Mouse (Mus musculus) liver, adult 2 months (tissue): ENCODE results near the gene Crebl2. TPM values are rescaled to one million over a fixed set of nuclear protein-coding genes. Genes with fewer than 3 reads are reported as not detected.

Source experiments
- DNase-seq: peaks from one replicate; pipeline ENCODE4 v3.0.0-alpha.2; 2011; ENCODE audit warnings: low read depth, low spot score; ENCODE audit errors: extremely low read depth
- H3K27ac ChIP-seq: fragments of 200-500 bp; replicated peaks from 2 replicates; pipeline ENCODE4 v1.5.1; 2012; ENCODE audit warnings: low read depth, mild to moderate bottlenecking, control low read depth, inconsistent platforms, low read length; ENCODE audit not compliant: insufficient read depth
- H3K27me3 ChIP-seq: fragments of 200-500 bp; 2 replicates; pipeline ENCODE4 v1.6.1; 2012; ENCODE audit warnings: mild to moderate bottlenecking, moderate library complexity, low read length, inconsistent platforms; ENCODE audit not compliant: control insufficient read depth, insufficient read depth
- H3K36me3 ChIP-seq: fragments of 200-500 bp; 2 replicates; pipeline ENCODE4 v1.6.1; 2012; ENCODE audit warnings: low read length, inconsistent platforms; ENCODE audit not compliant: control insufficient read depth, insufficient read depth
- H3K4me1 ChIP-seq: fragments of 200-500 bp; 2 replicates; pipeline ENCODE4 v1.6.1; 2011; ENCODE audit warnings: low read length; ENCODE audit not compliant: control insufficient read depth, insufficient read depth
- H3K4me3 ChIP-seq: fragments of 200-500 bp; 2 replicates; pipeline ENCODE4 v1.5.1; 2011; ENCODE audit warnings: low read depth, mild to moderate bottlenecking, control low read depth, low read length, moderate library complexity; ENCODE audit not compliant: insufficient read depth
- H3K79me2 ChIP-seq: fragments of 200-500 bp; 2 replicates; pipeline ENCODE4 v1.6.1; 2012; ENCODE audit warnings: inconsistent platforms, mild to moderate bottlenecking, low read length, moderate library complexity; ENCODE audit not compliant: control insufficient read depth, insufficient read depth
- H3K9ac ChIP-seq: fragments of 200-500 bp; 2 replicates; pipeline ENCODE4 v1.6.1; 2012; ENCODE audit warnings: low read depth, mild to moderate bottlenecking, control low read depth, inconsistent platforms, low read length
- CTCF ChIP-seq: fragments of 200-500 bp; IDR thresholded peaks from 2 replicates; pipeline ENCODE4 v1.5.1; 2011; ENCODE audit warnings: low read depth, low read length, control low read depth
- POLR2A ChIP-seq: fragments of 200-500 bp; IDR thresholded peaks from 2 replicates; pipeline ENCODE4 v1.6.1; 2011; ENCODE audit warnings: low read length, control low read depth; ENCODE audit not compliant: insufficient read depth; ENCODE audit errors: extremely low read depth
- WGBS: fragments of 180-500 bp; shearing (Covaris S2); methylation state at CpG from one replicate; pipeline ENCODE4 v1.1.7; 2018; 5-methylcytosine and 5-hydroxymethylcytosine counted together
- polyA plus RNA-seq: library from polyadenylated mRNA; depleted of rRNA; stranded (reverse); fragments of >200 nt; gene quantifications from 2 replicates; pipeline ENCODE4 v1.2.3, GENCODE M21; 2012
- total RNA-seq: library from RNA; depleted of rRNA; stranded (reverse); fragments of >200 nt; gene quantifications from 2 replicates; pipeline ENCODE4 v1.2.3, GENCODE M21; 2014

Gene Crebl2
- total and polyA plus RNA-seq, 2 experiments = 20.9 to 49.5 TPM

DNA sequence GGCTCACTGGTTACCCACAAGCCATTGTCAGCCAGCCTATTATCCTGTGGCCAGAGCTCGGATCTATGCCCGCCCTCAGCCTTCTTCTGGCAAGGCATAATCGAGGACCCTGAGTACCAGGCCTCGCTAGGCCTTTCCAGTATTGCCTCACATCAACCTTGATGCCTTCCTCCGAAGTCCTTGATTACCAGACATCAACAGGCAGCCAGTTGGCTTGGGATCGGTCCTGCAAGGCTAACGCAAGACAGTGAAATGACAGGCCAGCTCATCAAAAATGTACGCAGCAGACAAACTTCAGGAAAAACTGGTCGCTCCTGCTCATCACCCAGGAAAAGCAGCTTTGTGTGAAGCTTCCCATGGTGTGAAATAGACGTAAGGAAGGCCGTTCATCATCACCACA is 22.2 kb upstream of the Crebl2 start:
- DNase-seq = no peak
- H3K27ac ChIP-seq = no peak overlapping the region
- no peaks in the 10 kb centered on the region for H3K27me3 ChIP-seq
- H3K36me3 ChIP-seq = no peaks in the 10 kb centered on the region
- H3K79me2 ChIP-seq = no peaks in the 10 kb centered on the region
- TF ChIP-seq CTCF (no peak), POLR2A (no peak)
- H3K9ac ChIP-seq = no peak overlapping the region
- no peaks in the 10 kb centered on the region for H3K4me1 ChIP-seq
- H3K4me3 ChIP-seq = no peak overlapping the region
- WGBS = 95% methylated on average over 11 of the region's 11 CpGs

DNA sequence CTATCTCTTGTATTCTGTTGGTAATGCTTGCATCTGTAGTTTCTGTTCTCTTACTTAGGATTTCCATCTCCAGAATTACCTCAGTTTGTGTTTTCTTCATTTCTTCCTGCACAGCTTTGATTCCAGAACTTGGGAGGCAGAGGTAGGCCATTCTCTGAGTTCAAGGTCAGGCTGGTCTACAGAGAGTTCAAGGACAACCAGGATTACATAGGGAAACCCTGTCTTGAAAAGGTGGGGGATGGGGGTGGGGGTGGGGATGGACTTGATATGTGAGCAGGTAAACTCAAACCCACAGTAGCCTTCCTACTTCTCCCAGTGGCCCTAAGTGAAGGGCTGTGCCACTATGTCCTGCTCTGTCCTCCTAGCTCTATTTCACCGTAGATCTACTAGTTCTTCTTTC is 16.9 kb upstream of the Crebl2 start:
- 93% methylated on average over 1 of the region's 1 CpGs for WGBS
- no peak for DNase-seq
- Histone ChIP-seq H3K4me3 (no peak overlapping the region), H3K36me3 (no peaks in the 10 kb centered on the region), H3K79me2 (no peaks in the 10 kb centered on the region), H3K9ac (no peak overlapping the region), H3K27ac (no peak overlapping the region), H3K27me3 (no peaks in the 10 kb centered on the region), H3K4me1 (no peaks in the 10 kb centered on the region)
- TF ChIP-seq CTCF (no peak), POLR2A (no peak)

DNA sequence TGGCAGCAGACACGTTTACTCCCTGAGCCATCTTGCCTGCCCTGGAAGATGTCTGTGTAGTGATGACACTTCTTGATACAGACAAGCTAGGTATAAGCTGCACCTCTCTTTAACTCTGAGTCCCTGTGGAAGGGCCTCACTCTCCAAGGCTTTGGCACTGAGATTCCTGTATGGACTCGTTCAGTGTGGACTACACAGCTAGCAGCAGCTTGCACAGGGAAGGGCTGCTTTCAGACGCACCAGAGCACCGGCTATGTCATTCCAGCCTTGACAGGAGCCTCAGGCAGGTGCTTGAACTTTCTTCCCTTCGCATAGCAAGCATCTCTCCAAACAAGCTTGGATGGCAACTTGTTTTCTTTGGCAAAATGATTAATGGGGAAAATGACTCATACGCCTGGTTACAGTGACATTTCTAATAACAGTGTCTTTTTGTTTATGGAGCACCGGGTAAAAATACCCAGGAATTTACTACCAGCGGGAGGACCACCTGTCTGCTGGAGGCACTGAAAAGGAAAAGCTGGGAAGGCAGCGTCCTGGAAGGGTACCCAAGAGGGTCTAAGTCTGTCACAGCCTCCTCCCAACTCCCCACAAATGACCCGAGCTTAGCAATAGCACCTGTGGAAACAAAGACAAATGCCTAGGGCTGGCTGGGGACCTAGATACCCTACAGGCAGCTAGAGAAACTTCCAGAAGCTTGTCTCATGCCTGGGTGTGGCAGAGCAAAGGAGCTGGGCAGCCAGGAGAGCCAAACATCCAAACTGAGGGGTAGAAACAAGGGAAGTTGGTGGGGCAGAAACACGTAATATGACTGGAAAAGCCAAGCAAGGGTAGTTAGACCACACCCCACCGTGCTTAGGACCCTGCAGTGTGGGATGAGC is 12.7 kb upstream of the Crebl2 start:
- H3K36me3 ChIP-seq = no peaks in the 10 kb centered on the region
- TF ChIP-seq POLR2A = no peak
- no peaks in the 10 kb centered on the region for H3K27me3 ChIP-seq
- no peak for DNase-seq
- no peak overlapping the region for H3K27ac ChIP-seq
- H3K9ac ChIP-seq = no peak overlapping the region
- no peaks in the 10 kb centered on the region for H3K79me2 ChIP-seq
- 82% methylated on average over 12 of the region's 12 CpGs for WGBS
- H3K4me1 ChIP-seq = no peaks in the 10 kb centered on the region
- no peak overlapping the region for H3K4me3 ChIP-seq

DNA sequence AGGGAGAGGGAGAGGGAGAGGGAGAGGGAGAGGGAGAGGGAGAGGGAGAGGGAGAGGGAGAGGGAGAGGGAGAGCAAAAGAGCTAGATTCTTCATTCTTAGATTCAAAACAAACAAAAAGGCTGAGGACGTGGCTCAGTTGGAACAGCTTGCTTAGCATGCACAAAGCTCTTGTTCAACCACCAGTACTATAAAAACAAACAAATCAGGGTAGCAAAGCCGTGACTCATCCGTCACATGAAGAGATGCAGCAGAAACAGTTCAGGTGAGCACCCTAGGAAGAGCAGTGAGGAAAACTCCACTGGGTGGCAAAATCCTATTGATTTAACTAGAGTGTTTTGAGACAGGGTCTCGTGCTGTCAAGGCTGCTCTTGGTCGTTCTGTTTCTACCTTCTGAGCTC is 10.2 kb upstream of the Crebl2 start:
- no peaks in the 10 kb centered on the region for H3K36me3 ChIP-seq
- H3K79me2 ChIP-seq = no peaks in the 10 kb centered on the region
- DNase-seq = no peak
- 51% methylated on average over 5 of the region's 5 CpGs for WGBS
- no peak overlapping the region for H3K27ac ChIP-seq
- H3K27me3 ChIP-seq = no peaks in the 10 kb centered on the region
- no peak overlapping the region for H3K9ac ChIP-seq
- no peaks in the 10 kb centered on the region for H3K4me1 ChIP-seq
- TF ChIP-seq CTCF (no peak), POLR2A (no peak)
- H3K4me3 ChIP-seq = no peak overlapping the region

DNA sequence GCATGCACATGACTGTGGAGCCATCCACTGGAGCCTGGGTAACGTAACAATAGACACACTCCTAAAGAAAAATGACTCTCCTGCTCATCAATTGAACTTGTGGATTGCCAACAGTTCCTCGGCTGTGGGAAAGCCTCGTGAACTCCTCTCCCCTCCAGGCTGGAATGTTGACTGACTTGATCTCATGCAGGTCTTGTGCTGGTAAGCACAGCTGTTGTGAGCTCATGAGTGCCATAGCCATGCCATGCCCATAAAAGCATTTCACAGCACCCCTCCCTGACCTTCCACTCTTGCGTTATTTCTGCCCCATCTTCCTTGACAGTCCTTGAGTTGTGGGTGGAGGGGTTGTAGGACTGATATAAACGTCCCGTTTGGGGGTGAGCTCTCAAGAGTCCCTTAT is 9.5 kb upstream of the Crebl2 start:
- no peaks in the 10 kb centered on the region for H3K79me2 ChIP-seq
- H3K4me1 ChIP-seq = no peaks in the 10 kb centered on the region
- no peak for DNase-seq
- TF ChIP-seq CTCF (no peak), POLR2A (no peak)
- no peak overlapping the region for H3K4me3 ChIP-seq
- 72% methylated on average over 6 of the region's 6 CpGs for WGBS
- no peak overlapping the region for H3K9ac ChIP-seq
- no peaks in the 10 kb centered on the region for H3K27me3 ChIP-seq
- H3K36me3 ChIP-seq = no peaks in the 10 kb centered on the region
- no peak overlapping the region for H3K27ac ChIP-seq

DNA sequence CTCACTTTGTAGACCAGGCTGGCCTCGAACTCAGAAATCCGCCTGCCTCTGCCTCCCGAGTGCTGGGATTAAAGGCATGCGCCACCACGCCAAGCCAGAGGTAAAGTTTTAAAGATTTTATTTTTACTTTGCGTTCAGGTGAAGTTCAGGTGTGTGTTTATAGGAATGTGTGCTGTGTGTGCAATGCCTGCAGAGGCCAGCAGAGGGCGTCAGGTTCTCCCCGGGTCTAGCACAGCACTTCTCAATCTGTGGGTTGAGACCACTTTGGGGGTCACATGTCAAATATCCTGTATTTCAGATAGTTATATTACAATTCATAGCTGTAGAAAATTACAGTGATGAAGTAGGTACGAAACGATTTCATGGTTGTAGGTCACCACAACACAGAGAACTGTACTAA is 7.1 kb upstream of the Crebl2 start:
- H3K4me3 ChIP-seq = no peak overlapping the region
- TF ChIP-seq CTCF = peak; percentile 81
- TF ChIP-seq POLR2A = no peak
- no peak overlapping the region for H3K27ac ChIP-seq
- no peaks in the 10 kb centered on the region for H3K36me3 ChIP-seq
- 73% methylated on average over 10 of the region's 10 CpGs for WGBS
- H3K79me2 ChIP-seq = no peaks in the 10 kb centered on the region
- no peaks in the 10 kb centered on the region for H3K4me1 ChIP-seq
- no peak for DNase-seq
- no peaks in the 10 kb centered on the region for H3K27me3 ChIP-seq
- H3K9ac ChIP-seq = no peak overlapping the region
